Mouse (Mus musculus): ENCODE measurements around the gene Astl.

DNA sequence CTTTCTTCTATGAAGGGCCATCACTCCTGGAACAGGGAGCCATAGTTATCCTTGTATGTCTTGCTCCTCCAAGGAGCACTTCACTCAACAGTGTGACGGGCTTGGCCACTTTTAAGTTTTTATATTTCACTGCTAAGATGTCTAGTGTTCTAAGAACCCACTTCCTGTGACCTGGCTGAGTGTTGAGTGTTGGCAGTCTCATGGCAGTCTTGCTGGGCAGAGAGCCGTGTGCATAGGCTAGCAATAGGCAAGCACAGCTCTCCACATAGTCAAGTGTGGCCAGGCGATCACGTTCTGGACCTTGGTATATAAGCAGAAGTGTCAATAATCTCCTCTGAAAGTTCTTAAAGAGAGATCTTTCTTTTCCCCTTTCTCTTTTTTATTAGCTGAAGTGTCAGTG, 20.3 kb upstream of the Astl start:
- no peak for TF ChIP-seq POLR2A (IDR thresholded peaks at IDR 0.05; ENCODE audit: control insufficient read depth, extremely low read depth, insufficient read depth, low read length, poor library complexity)
- no peak for TF ChIP-seq CTCF (IDR thresholded peaks at IDR 0.05; ENCODE audit: borderline replicate concordance, control insufficient read depth, extremely low read depth, insufficient read depth, low read length, poor library complexity)

Measured in thymus, adult 2 months (tissue).